Mouse (Mus musculus) ovary, postnatal 36 days (tissue): Measurements from ENCODE around the gene Fam76a.
"Not testable (repeated sequence)": the region's sequence is repeated elsewhere in the genome, so short reads cannot be mapped to it uniquely, and the experiment has no call there.

ENCODE experiments used
- DNase-seq: peaks from one replicate; pipeline ENCODE4 v3.0.0; 2022; ENCODE audit warnings: low spot score, mixed read lengths

The Fam76a gene

DNA sequence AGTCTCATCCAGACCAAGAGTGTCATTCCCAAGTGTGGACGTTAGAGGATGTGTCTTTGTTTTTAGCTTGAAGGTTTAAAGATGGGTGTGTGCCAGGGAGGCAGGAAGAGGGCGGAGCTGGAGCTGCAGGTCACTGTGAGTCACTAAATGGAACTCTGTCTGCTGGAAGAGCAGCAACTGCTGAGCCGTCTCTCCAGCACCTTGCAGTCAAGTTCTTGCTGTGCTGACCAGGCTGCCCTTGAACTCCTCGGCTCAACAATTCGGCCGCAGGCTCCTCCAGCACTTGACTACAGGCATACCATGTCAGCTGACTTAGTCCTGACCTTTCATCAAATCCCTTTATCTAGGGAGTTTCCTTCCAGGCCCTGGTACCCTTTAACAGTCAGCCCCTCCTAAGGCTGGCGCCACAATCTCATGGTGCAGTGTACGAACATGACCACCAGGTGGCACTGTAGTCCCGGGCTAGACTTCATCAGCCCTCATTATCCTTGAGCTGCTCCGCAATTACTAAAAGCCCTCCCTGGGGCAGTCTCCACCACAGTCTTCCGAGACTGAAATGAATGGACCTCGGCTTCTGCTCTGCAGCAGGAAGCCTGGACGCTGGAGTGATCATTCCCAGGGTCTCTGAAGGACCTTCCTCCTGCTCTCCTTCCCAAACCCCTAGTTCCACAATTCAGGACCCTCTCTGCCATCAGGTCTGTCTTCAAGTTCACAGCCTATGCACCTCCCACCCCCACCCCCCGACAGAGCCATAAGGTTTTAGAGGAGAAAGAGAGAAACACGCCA lies 23.1 kb upstream of the Fam76a start:
- peak; percentile 83 for DNase-seq

DNA sequence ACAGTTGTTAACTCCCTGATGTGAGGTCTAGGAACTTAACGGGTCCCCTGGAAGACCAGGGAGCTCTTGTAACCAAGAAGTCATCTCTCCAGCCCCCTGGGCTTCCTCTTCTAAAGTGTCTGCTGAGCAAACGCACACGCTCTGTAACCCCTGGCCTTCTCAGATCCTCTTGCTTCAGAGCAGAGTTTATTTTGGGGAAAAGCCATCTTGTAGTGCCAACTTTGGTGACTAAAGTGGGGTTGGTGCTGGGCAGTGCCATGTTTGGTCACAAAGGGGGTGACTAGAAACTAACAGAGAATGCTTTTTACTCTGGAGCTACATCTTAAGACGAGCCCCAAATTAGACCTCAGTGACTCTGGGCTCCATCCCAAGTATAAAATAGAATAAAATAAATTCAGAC lies 22.4 kb upstream of the Fam76a start:
- no peak for DNase-seq

DNA sequence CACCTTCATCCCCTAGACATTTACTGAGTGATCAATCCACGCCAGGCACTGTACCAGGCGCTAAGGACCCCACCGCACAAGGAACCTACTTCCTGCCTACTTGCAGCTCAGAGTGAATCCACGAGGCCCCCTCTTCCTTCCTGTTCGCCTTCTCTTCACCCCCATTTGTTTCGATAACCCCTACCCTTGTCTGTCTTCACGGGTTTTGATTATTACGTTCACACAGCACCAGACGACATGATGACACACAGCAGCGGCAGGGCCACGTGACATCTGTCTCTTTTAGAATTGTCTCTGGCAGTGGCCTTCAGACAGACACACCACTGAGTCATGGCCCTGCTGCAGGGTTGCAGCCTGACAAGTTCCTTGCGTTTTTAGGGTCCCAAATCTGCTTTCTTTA lies 21.7 kb upstream of the Fam76a start:
- no peak for DNase-seq

DNA sequence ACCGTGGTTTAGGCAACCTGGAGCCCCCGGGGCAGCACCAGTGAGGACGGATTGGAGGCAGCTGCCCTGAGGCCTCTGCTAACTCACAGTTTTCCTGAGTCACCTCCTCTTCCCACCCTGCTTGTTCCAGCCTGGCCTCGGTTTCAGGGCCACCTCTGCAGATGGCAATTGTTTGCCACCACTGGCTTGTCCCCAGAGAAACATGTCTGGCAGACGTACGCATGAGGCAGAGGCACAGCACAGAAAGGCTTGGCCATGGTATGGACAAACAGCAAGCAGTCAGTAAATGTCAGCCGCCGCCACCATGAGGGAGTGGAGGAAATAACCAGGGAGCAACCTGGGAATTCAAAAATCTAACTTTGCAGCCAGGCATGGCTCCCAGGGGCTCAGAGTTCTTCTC lies 20.7 kb upstream of the Fam76a start:
- DNase-seq = peak; percentile 52

- DNase-seq = no peak
These were observed 18.8 kb upstream of the Fam76a start for GRCm38 (mm10) chr4:132941012-132941729.

GRCm38 (mm10) chr4:132939421-132940127 lies 17.2 kb upstream of the Fam76a start:
- DNase-seq = peak; percentile 72

DNA sequence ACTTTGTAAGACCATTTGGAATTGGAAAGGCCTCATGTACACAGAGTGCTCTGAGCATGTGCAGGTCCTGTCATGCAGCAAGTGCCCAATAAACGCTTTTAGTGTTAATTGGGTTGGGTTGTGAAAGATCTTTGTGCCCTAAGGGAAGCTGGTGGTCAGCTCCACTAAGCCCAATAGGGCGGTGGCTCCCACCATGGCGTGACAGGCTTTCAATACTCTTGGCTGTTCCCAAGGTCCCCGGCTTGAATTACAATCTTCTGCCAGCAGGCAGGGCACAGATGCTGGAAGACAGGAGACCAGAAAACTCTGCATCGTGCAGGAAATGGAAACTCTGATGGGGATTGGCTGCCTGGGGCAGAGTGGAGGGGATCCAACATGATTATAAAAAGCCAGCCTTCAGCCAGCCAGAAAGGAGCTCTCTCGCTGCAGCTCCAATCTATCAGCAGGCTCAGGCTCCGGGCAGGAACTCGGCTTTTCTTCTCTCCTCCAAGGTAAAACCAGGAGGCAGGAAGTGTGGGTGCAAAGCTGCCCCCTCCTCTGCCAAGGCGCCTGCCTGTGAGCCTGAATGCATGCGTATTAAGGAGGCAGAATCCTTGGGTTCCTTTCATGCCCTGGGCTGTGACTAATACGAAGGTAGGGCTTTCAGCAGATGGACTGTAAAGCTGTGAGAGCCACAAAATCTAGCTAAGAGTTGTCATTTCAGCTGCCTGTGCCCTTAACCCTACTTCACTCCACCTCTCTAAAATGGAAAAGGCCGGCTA lies 16.0 kb upstream of the Fam76a start:
- no peak for DNase-seq

- DNase-seq = no peak
These were observed 12.3 kb upstream of the Fam76a start for GRCm38 (mm10) chr4:132934639-132935038.

DNA sequence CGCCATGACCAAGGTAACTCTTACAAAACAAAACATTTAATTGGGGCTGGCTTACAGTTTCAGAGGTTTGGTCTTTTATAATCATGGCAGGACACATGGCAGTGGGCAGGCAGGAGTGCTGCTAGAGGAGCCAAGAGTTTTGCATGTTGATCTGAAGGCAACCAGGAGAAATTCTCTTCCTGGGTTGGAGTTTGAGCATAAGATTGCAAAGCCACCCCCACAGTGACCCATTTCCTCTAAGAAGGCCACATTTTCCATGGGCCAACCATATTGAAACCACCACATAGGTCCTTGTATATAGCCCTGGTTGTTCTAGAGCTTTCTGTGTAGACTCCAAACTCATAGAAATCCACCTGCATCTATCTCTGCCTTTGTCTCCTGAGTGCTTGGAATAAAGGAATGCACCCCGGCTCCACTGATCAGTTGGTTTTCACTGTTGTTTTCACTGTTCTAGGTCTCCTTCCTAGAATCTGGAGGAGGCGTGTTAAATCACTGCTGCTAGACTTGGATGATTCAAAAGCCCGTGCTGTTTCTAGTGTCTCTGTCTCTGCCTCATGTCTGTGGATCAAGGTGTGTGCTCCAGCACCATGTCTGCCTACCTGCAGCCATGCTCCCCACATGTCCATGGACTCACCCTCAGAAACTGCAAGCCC lies 10.5 kb upstream of the Fam76a start:
- DNase-seq = no peak

DNA sequence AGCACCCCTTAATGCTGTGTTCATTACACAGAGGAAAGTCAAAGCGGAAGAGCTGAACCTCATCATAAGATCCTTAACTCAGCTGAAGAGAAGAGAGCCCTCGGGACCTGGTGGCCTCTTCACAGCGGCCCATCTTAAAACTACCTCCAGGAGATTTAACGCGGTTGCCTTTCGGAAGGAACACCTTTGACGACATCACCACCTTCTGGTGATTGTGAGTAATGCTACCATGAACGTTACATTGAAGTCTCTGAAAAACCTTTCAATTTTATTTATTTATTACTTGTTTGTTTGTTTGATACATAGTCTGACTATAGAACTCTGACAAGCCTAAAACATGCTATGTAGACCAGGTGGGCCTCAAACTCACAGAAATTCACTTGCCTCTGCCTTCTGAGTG lies 8.4 kb upstream of the Fam76a start:
- no peak for DNase-seq

DNA sequence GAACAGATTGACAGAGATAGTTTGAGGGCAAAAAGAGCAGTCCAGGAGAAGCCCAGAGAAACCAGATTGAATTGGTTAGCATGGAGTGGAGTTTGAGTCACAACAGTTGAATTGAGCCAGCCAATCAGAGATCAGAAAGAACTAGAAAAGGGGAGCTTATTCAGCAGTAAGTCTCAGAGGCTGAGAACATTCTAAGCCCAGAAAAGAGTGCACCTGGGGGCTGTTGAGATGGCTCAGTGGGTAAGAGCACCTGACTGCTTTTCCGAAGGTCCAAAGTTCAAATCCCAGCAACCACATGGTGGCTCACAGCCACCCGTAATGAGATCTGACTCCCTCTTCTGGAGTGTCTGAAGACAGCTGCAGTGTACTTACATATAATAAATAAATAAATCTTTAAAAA lies 4.2 kb upstream of the Fam76a start:
- not testable (repeated sequence) for DNase-seq

- no peak for DNase-seq
These were observed 262 bp downstream of the Fam76a start for GRCm38 (mm10) chr4:132922061-132922530.

GRCm38 (mm10) chr4:132921488-132921887 lies 870 bp downstream of the Fam76a start:
- DNase-seq = no peak

- DNase-seq = no peak
These were observed 2.2 kb downstream of the Fam76a start for GRCm38 (mm10) chr4:132920171-132920570.

GRCm38 (mm10) chr4:132918493-132918892 lies 3.9 kb downstream of the Fam76a start:
- not testable (repeated sequence) for DNase-seq

GRCm38 (mm10) chr4:132912156-132912555 lies 10.2 kb downstream of the Fam76a start:
- no peak for DNase-seq

DNA sequence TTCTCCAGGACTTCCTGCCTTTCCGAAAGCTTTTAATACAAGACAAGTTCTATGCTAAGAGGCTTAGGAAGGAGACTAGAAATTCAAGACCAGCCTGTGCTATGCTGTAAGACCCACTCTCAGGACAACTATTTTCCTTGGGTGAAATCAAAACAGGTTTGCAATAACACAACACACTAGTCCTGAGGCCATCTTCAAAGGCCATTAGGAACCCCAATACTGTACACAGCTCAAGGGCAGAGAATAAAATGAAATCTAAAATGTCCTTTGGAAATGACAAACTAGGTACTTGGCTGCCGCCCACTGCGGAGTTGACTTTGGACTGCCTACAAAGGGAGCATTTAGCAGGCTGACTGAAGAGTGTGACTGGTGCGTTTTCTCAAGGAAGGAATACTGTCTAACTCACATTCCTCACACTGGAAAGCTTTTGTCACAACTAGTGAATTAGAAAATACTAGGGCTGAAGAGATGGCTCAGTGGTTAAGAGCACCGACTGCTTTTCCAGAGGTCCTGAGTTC lies 16.5 kb downstream of the Fam76a start:
- DNase-seq = no peak

DNA sequence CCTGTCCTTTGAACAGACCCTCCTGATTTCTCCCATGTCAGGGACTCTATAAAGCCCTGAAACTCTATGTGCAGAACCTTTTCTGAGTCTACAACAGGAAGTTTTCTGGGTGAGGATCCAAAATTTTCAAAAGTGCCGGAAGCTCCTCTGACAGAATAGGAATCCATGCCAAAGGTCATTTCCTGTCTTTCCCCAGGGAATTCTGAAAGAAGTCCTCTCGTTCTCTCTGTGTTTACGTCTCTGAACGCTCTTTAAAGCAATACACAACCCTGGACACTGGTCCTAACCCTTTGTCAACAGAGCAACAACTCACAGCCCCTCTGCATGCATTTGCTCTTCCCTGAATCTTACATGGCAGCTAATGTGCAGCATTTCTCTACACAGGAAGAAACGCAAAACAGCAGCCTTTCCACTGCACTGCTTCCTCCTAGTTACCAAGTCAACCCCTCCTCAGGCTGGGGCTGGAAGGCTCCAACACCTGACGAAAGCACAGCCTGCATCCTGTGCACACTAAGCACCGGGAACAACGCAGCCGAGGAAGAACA lies 17.5 kb downstream of the Fam76a start:
- no peak for DNase-seq

GRCm38 (mm10) chr4:132904071-132904470 lies 18.3 kb downstream of the Fam76a start:
- DNase-seq = no peak

DNA sequence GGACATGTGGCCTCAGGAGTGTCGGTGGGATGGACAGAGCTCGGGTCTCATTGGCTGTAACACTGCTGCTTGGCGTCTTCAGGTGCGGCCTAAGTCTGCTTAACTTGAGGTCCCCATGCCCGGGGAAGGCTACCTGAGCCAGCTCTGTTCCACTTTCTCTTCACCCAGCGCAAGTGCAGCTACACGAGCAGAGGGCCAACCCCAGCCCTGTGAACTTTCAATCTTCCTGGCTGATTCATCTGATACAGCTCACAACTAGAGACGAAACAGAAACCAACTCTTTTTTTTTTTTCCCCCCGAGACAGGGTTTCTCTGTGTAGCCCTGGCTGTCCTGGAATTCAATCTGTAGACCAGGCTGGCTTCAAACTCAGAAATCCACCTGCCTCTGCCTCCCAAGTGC lies 24.2 kb downstream of the Fam76a start:
- no peak for DNase-seq

DNA sequence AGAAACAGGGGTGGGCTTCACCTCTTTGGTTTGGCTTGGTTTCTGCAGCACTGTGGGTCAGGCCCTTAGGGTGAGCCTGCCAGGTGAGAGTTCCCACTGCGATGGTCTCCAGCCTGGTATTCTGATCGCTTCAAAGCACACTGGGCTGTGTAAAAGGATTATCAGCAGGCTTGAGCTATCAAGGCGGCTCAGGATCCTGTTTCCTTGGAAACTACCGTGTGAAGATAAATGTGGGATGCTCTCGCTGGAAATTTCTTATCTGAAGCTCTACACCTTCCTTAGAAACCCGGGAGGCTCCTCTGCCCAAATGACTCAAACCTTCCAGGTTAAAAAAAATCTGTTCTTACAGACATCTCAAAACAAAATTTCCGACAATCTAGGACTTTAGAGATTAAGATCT lies 28.0 kb downstream of the Fam76a start:
- DNase-seq = no peak
